Mouse (Mus musculus): ENCODE results near the gene Oxnad1.

DNA sequence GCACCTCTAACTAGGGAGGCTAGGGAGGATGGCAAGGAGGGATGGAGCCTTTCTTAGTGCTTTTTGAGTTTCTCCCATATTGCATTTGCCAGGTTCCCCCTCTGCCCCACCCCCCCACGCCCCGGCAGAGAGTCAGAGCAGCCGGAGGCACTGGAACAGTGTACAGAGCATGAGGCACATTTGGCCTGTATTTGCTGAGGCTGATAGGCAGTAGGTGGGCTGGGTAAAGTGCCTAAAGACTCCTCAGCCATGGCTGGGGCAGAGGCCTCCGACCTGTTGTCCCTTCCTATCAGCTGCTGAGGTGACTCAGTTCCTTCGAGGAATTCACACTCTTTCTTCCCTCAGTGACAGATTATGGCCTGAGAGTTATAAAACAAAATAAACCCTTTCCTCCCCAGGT, 43.1 kb upstream of the Oxnad1 start:
- TF ChIP-seq CTCF (IDR thresholded peaks at IDR 0.05; ENCODE audit: borderline replicate concordance, extremely low read depth, insufficient read depth, insufficient read length) (no peak), POLR2A (IDR thresholded peaks at IDR 0.05; ENCODE audit: borderline replicate concordance, extremely low read depth, insufficient read depth, insufficient read length, poor library complexity, severe bottlenecking) (no peak)
